Mouse (Mus musculus): ENCODE measurements around the gene Rnf10.

DNA sequence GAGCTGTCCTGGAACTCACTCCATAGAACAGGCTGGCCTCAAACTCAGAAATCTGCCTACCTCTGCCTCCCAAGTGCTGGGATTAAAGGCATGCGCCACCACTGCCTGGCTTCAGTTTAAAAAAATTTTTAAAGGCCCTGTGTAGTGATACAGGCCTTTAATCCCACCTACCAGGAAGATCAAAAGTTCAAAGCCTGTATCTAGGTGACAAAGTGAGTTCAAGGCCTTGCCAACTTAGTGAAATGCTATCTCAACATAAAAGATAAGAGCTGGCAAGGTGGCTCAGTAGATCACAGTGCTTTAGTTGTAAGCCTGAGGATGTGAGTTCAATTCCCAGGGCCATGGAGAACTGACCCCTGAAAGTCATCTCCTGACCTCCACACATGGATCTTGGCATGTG lies 5.4 kb upstream of the Rnf10 start:
- no peak for TF ChIP-seq POLR2A (IDR thresholded peaks at IDR 0.05; ENCODE audit: borderline replicate concordance, extremely low read depth, insufficient read depth, insufficient read length, poor library complexity, severe bottlenecking)
- no peak for TF ChIP-seq CTCF (IDR thresholded peaks at IDR 0.05; ENCODE audit: borderline replicate concordance, extremely low read depth, insufficient read depth, insufficient read length)

Measured in brain, embryonic 14.5 days (tissue).